Mouse (Mus musculus): ENCODE measurements at regions not wholly inside any gene's neighbourhood (a gene's known extent, or its start where the extent isn't known, plus 50 kb on each side); places are given as distances from the start of the nearest gene placed in this dataset.

DNA sequence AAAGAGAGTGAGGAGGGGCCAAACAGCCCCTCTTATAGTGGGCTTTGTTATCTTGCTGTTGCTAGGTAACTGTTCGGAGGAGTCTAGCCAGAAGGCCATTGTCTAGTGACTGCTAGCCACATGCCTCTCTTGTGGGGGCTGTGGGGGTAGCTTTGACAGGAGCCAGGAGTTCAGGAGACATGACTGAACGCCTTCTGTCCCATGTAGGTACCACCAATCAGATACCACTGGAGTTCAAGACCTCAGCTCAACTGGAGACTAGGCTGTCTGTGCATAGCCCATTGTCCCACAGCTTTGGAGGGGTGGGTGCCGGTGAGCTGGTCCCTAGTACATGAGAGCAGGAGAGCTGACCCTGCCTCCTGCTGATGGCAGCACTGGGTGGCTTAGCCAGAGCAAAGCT lies 82.4 kb upstream of the Unc93a2 start:
- no peak for DNase-seq (ENCODE audit: low read depth)

DNA sequence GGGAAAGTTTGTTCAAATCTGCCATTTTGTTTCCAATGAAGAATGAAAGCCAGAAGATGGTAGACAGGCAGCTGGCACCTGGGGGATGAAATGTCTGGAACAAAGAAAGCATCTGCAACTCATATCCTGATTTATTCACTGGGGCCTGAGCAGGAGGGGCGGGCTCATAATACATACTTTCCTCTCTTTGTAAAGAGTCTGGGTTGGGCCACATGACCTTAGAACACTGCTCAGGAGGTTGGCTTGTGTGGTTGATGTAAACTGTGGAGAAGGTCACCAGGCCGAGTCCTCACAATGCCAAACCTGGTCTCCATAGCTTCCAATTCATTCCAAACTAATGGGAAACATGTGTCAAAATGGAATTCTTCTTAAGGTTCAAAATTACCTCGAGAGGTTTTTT lies 79.6 kb upstream of the Unc93a2 start:
- no peak for DNase-seq (ENCODE audit: low read depth)

- DNase-seq (ENCODE audit: low read depth), result peak; percentile 57
These were observed 75.9 kb upstream of the Unc93a2 start for GRCm38 (mm10) chr17:7461164-7461563.

- no peak for DNase-seq (ENCODE audit: low read depth)
These were observed 71.7 kb upstream of the Unc93a2 start for GRCm38 (mm10) chr17:7456939-7457338.

- peak; percentile 32 for DNase-seq (ENCODE audit: low read depth)
These were observed 58.6 kb upstream of the Unc93a2 start for GRCm38 (mm10) chr17:7443822-7444221.

DNA sequence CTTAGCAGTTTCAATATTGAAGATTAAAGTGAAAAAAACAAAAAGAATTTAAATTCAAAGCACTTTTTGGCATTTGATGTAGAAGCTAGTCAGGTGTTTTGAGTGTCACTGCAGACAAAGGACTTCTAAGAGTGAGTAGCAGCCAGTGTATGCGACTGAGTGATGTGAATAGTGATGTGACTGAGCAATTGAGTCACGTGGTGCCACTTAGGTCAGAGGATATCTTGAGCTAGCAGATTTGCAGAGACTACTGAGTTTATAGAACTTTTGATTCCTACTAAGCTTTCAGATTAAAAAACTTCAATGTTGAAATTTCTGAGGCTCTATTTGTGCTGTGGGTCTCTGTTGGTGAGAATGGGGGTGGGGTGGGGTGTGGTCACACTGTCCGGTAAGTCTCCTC lies 49.8 kb upstream of the Unc93a2 start:
- DNase-seq (ENCODE audit: low read depth), result no peak
